Mouse (Mus musculus) kidney, embryonic 16.5 days (tissue): Measurements from ENCODE around the gene Atl3. TPM values are rescaled to one million over a fixed set of nuclear protein-coding genes. Genes with fewer than 3 reads are reported as not detected.
A peak's percentile ranks its signal among the peaks of the same experiment; 100 is the strongest.

Experiments used
- ATAC-seq: fragments of 200-750 bp; cut with Nextera tagmentation; 2 replicates; pipeline ENCODE4 v1.8.0; 2017; ENCODE audit warnings: moderate TSS enrichment; ENCODE audit not compliant: low FRiP score, low TSS enrichment
- H3K27ac ChIP-seq: fragments of 300-500 bp; sonication (generic); 2 replicates; pipeline ENCODE4 v1.5.1; 2014; ENCODE audit warnings: low read length
- H3K27me3 ChIP-seq: fragments of 300-500 bp; sonication (generic); 2 replicates; pipeline ENCODE4 v1.6.1; 2014; ENCODE audit warnings: low read length, control low read depth, mixed read lengths; ENCODE audit not compliant: insufficient read depth
- H3K36me3 ChIP-seq: fragments of 300-500 bp; sonication (generic); 2 replicates; pipeline ENCODE4 v1.6.1; 2014; ENCODE audit warnings: low read length, control low read depth, mixed read lengths; ENCODE audit not compliant: insufficient read depth
- H3K4me1 ChIP-seq: fragments of 300-500 bp; sonication (generic); 2 replicates; pipeline ENCODE4 v1.6.1; 2014; ENCODE audit warnings: low read length, control low read depth, mixed read lengths; ENCODE audit not compliant: insufficient read depth
- H3K4me2 ChIP-seq: fragments of 300-500 bp; sonication (generic); replicated peaks from 2 replicates; pipeline ENCODE4 v1.6.1; 2014; ENCODE audit warnings: low read depth, low read length
- H3K4me3 ChIP-seq: fragments of 300-500 bp; sonication (generic); 2 replicates; pipeline ENCODE4 v1.5.1; 2014; ENCODE audit warnings: mild to moderate bottlenecking, low read length
- H3K9ac ChIP-seq: fragments of 300-500 bp; sonication (generic); replicated peaks from 2 replicates; pipeline ENCODE4 v1.6.1; 2014; ENCODE audit warnings: low read length
- H3K9me3 ChIP-seq: fragments of 300-500 bp; sonication (generic); 2 replicates; pipeline ENCODE4 v1.6.1; 2016; ENCODE audit warnings: low read length, control low read depth
- WGBS: fragments of 180-500 bp; shearing (Covaris S2); extraction: QIAGEN DNeasy Blood & Tissue Kit; methylation state at CpG from one replicate; pipeline ENCODE4 v1.1.7; 2014; 5-methylcytosine and 5-hydroxymethylcytosine counted together
- polyA plus RNA-seq: library from polyadenylated mRNA; unstranded; fragments of >200 nt; fragmentation: Nextera tagmentation; extraction: Ambion mirVana; gene quantifications from 2 replicates; pipeline ENCODE4 v1.2.1, GENCODE M21; 2015

Atl3 gene
- polyA plus RNA-seq, 1 experiment from 2014 or later, result 13.1 TPM

GRCm38 (mm10) chr19:7554881-7555280 lies 61.0 kb downstream of the Atl3 start:
- Histone ChIP-seq H3K4me3 (no peak overlapping the region), H3K9ac (no peak overlapping the region), H3K4me1 (peaks cover 5% of the 10 kb centered on the region; the same call in 1 of the 2 replicates), H3K4me2 (no peak overlapping the region), H3K27me3 (no peaks in the 10 kb centered on the region), H3K36me3 (no peaks in the 10 kb centered on the region), H3K9me3 (no peaks in the 10 kb centered on the region), H3K27ac (no peak overlapping the region)
- no peak for ATAC-seq
- WGBS, result 73% methylated on average over 4 of the region's 4 CpGs

GRCm38 (mm10) chr19:7556641-7557040 lies 62.8 kb downstream of the Atl3 start:
- ATAC-seq, result no peak

GRCm38 (mm10) chr19:7557328-7557822 lies 63.5 kb downstream of the Atl3 start, which contains the start of gene Pla2g16:
TSS of gene Pla2g16 (plus strand) at chr19:7557459.
- Histone ChIP-seq H3K9me3 (no peaks in the 10 kb centered on the region), H3K4me1 (peaks cover 5% of the 10 kb centered on the region; the same call in 1 of the 2 replicates), H3K27me3 (no peaks in the 10 kb centered on the region), H3K36me3 (no peaks in the 10 kb centered on the region), H3K4me2 (peak within 1 kb of the TSS; percentile 88), H3K4me3 (peak within 1 kb of the TSS; percentile 61), H3K9ac (peak within 1 kb of the TSS; percentile 68), H3K27ac (no peak within 1 kb of the TSS)
- 1% methylated on average over 27 of the region's 27 CpGs for WGBS
- peak; percentile 97 for ATAC-seq

More at GRCm38 (mm10) chr19:7556641-7557040, 62.8 kb downstream of the Atl3 start:
- peaks cover 5% of the 10 kb centered on the region; the same call in 1 of the 2 replicates for H3K4me1 ChIP-seq
- H3K36me3 ChIP-seq, result no peaks in the 10 kb centered on the region
- no peak overlapping the region for H3K9ac ChIP-seq
- no peak overlapping the region for H3K4me3 ChIP-seq
- H3K9me3 ChIP-seq, result no peaks in the 10 kb centered on the region
- H3K4me2 ChIP-seq, result no peak overlapping the region
- H3K27me3 ChIP-seq, result no peaks in the 10 kb centered on the region
- WGBS, result 90% methylated on average over 1 of the region's 1 CpGs
- no peak overlapping the region for H3K27ac ChIP-seq

GRCm38 (mm10) chr19:7557844-7558243 lies 64.0 kb downstream of the Atl3 start:
- no peaks in the 10 kb centered on the region for H3K27me3 ChIP-seq
- no peaks in the 10 kb centered on the region for H3K36me3 ChIP-seq
- H3K27ac ChIP-seq, result no peak overlapping the region
- H3K4me3 ChIP-seq, result peak overlapping the region; percentile 61
- 8% methylated on average over 4 of the region's 4 CpGs for WGBS
- peak overlapping the region; percentile 88 for H3K4me2 ChIP-seq
- peak overlapping the region; percentile 68 for H3K9ac ChIP-seq
- peak; percentile 55 for ATAC-seq
- H3K9me3 ChIP-seq, result no peaks in the 10 kb centered on the region
- H3K4me1 ChIP-seq, result peaks cover 5% of the 10 kb centered on the region; the same call in 1 of the 2 replicates

DNA sequence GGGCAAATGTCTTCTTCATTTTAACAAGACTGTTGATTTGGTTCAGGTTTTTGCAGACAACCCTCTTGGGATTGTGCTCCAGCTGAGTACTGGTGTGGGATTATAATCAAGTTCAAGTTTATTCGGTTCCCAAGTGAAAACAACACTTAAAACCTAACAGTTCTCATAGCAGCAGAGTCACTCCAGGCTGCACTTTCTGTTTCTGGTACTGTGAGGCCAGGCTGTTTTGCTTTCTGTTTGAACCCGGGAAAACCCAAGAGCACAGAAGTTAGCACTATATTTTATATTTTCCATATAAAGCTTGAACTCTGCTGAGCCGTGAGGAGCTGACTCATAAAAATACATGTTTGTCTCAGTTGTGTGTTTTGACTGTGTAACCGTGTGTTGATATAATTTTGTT lies 64.8 kb downstream of the Atl3 start:
- Histone ChIP-seq H3K9me3 (no peaks in the 10 kb centered on the region), H3K36me3 (no peaks in the 10 kb centered on the region), H3K9ac (no peak overlapping the region), H3K27ac (no peak overlapping the region), H3K27me3 (no peaks in the 10 kb centered on the region), H3K4me2 (no peak overlapping the region), H3K4me3 (no peak overlapping the region), H3K4me1 (peaks cover 5% of the 10 kb centered on the region; the same call in 1 of the 2 replicates)
- no peak for ATAC-seq
- WGBS, result 69% methylated on average over 4 of the region's 4 CpGs

- 44% methylated on average over 4 of the region's 4 CpGs for WGBS
- H3K9ac ChIP-seq, result no peak overlapping the region
- H3K4me1 ChIP-seq, result peaks cover 5% of the 10 kb centered on the region; the same call in 1 of the 2 replicates
- ATAC-seq, result no peak
- no peak overlapping the region for H3K4me2 ChIP-seq
- H3K27ac ChIP-seq, result no peak overlapping the region
- H3K36me3 ChIP-seq, result no peaks in the 10 kb centered on the region
- no peaks in the 10 kb centered on the region for H3K9me3 ChIP-seq
- no peaks in the 10 kb centered on the region for H3K27me3 ChIP-seq
- H3K4me3 ChIP-seq, result no peak overlapping the region
Observed at GRCm38 (mm10) chr19:7559986-7560385, 66.1 kb downstream of the Atl3 start.

DNA sequence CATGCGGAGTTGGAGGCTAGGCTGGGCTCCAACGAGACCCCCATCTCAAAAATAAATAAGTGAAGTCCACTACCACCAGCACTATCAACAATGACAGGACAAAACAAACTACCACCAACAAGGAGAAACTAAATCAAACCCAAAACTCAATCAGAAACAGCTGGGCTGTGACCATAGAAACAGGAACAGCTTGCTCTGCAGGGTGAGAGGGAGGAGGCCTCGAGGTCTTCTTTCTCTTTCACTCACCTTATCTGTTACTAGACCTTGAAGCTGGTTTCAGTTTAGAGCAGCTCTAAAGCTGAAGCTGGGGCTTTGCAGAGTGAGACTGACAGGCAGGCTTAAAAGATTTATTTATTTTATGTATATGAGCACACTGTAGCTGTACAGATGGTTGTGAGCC lies 67.6 kb downstream of the Atl3 start:
- ATAC-seq, result no peak
- WGBS, result 67% methylated on average over 3 of the region's 3 CpGs

DNA sequence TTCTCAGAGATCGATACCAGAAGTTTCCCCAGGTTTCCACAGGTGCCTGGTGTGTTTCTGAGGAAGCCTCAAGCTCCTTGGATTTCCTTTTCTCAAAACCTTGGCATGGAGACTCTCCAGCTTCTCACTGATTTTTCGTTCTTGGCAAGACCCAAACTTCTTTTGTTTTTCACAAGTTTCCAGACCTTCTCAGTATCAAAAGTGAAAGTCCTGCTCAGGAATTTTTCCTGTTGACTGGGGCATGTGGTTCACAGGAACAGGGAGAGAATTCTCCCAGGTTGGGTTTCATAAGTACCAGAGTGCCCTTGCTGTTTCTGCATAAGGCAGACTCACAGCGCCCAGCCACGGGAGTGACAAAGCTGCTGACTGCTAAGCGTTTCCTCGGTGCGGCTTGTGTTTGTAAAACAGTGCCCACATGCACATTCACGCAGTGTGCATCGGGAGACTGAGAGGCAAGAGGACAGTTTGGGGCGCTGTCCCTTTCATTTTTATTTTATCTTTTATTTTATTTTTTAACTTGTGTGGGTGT lies 68.8 kb downstream of the Atl3 start:
- Histone ChIP-seq H3K36me3 (no peaks in the 10 kb centered on the region), H3K4me1 (peaks cover 5% of the 10 kb centered on the region; the same call in 1 of the 2 replicates), H3K4me2 (no peak overlapping the region), H3K27me3 (no peaks in the 10 kb centered on the region), H3K27ac (no peak overlapping the region), H3K9me3 (no peaks in the 10 kb centered on the region), H3K9ac (no peak overlapping the region), H3K4me3 (no peak overlapping the region)
- 83% methylated on average over 10 of the region's 10 CpGs for WGBS
- ATAC-seq, result no peak

More for the DNA sequence above, 67.6 kb downstream of the Atl3 start:
- Histone ChIP-seq H3K27me3 (no peaks in the 10 kb centered on the region), H3K9ac (no peak overlapping the region), H3K4me2 (no peak overlapping the region), H3K27ac (no peak overlapping the region), H3K4me3 (no peak overlapping the region), H3K4me1 (peaks cover 5% of the 10 kb centered on the region; the same call in 1 of the 2 replicates), H3K36me3 (no peaks in the 10 kb centered on the region), H3K9me3 (no peaks in the 10 kb centered on the region)

DNA sequence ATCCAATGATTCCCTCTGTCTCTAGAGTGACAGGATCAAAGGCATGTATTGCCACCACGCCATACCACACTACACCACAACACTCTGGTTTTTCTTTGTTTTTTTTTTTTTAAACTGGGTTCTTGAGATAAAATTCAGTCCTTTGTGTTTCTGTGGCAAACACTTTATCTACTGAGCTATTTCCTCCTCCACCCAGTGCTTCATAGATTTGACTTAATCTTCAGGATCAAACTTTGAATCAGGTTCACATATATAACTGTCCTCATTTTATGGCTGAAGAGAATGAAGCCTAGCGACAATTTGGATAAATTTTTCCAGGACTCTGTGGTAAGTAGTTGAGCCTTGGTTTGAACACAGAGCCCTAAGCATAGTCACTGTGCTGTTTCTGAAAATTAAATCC lies 69.8 kb downstream of the Atl3 start:
- H3K9me3 ChIP-seq, result no peaks in the 10 kb centered on the region
- no peak overlapping the region for H3K4me3 ChIP-seq
- no peak for ATAC-seq
- no peaks in the 10 kb centered on the region for H3K36me3 ChIP-seq
- no peak overlapping the region for H3K4me2 ChIP-seq
- no peak overlapping the region for H3K27ac ChIP-seq
- H3K9ac ChIP-seq, result no peak overlapping the region
- H3K4me1 ChIP-seq, result peaks cover 4% of the 10 kb centered on the region; the same call in 1 of the 2 replicates
- 81% methylated on average over 2 of the region's 2 CpGs for WGBS
- H3K27me3 ChIP-seq, result no peaks in the 10 kb centered on the region

DNA sequence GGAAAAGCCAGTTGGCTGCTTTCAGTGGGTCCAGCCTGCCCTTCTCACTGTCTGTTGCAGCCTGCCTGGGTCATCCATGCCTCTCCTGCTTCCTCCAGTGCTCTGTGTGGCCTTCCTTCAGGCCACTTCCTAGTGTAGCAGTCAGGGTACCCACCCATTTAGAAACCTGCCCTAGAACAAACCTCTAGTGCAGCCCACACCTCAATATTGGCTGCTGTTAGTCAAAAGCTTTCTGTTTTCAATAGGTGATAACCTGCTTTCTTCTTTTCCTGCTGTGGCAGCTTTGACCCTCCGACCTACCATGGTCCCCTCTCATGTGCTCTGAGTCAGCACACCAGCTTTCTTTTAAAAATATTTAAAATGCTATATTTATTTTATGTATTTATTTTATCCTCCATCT lies 70.6 kb downstream of the Atl3 start:
- 89% methylated on average over 1 of the region's 1 CpGs for WGBS
- H3K4me2 ChIP-seq, result no peak overlapping the region
- no peaks in the 10 kb centered on the region for H3K9me3 ChIP-seq
- H3K27ac ChIP-seq, result no peak overlapping the region
- H3K4me1 ChIP-seq, result peaks cover 6% of the 10 kb centered on the region; the same call in 1 of the 2 replicates
- no peak for ATAC-seq
- no peaks in the 10 kb centered on the region for H3K27me3 ChIP-seq
- H3K36me3 ChIP-seq, result no peaks in the 10 kb centered on the region
- H3K4me3 ChIP-seq, result no peak overlapping the region
- H3K9ac ChIP-seq, result no peak overlapping the region
